Mouse (Mus musculus) olfactory bulb, adult 2 months (tissue): ENCODE data around the gene Zfp27.

ENCODE experiments used
- CTCF ChIP-seq: fragments of 200-500 bp; IDR thresholded peaks from 2 replicates; pipeline ENCODE4 v1.5.1; 2012; ENCODE audit warnings: low read depth, mild to moderate bottlenecking, low read length, moderate library complexity; ENCODE audit not compliant: insufficient read depth
- POLR2A ChIP-seq: fragments of 200-500 bp; IDR thresholded peaks from 2 replicates; pipeline ENCODE4 v1.6.1; 2012; ENCODE audit warnings: mild to moderate bottlenecking, low read depth, low read length, moderate library complexity; ENCODE audit not compliant: insufficient read depth

GRCm38 (mm10) chr7:29852831-29853218, 53.5 kb downstream of the Zfp27 start:
- TF ChIP-seq CTCF = no peak
- TF ChIP-seq POLR2A = no peak
